Mouse (Mus musculus) liver, postnatal 0 days (tissue): ENCODE results near the gene Ccdc28a.

Experiments used
- CTCF ChIP-seq: sonication (generic); IDR thresholded peaks from 2 replicates; pipeline ENCODE4 v1.5.1; 2016; ENCODE audit warnings: antibody characterized with exemption, low read depth
- EP300 ChIP-seq: IDR thresholded peaks from 2 replicates; pipeline ENCODE4 v1.6.1; 2016; ENCODE audit warnings: antibody characterized with exemption, low read depth, mild to moderate bottlenecking

- TF ChIP-seq CTCF (no peak), EP300 (no peak)
These were observed 49.2 kb upstream of the Ccdc28a start for GRCm38 (mm10) chr10:18283991-18284390.
